Mouse (Mus musculus) testis, postnatal 14 days (tissue): Measurements from ENCODE around the gene Gm4450.
"Not testable (repeated sequence)": the region's sequence is repeated elsewhere in the genome, so short reads cannot be mapped to it uniquely, and the experiment has no call there.

Experiments
- DNase-seq: peaks from one replicate; pipeline ENCODE4 v3.0.0; 2021; ENCODE audit warnings: low spot score

The Gm4450 gene

GRCm38 (mm10) chr3:98457026-98457425, at the start of gene Gm4450:
Gm4450 (minus strand) TSS chr3:98457126.
- not testable (repeated sequence) for DNase-seq

- DNase-seq, result not testable (repeated sequence)
These were observed 40.5 kb upstream of the Gm4450 start for GRCm38 (mm10) chr3:98497401-98497800.

GRCm38 (mm10) chr3:98496762-98497161, 39.8 kb upstream of the Gm4450 start:
- DNase-seq, result not testable (repeated sequence)

- DNase-seq, result not testable (repeated sequence)
These were observed 38.1 kb upstream of the Gm4450 start for GRCm38 (mm10) chr3:98495055-98495454.

GRCm38 (mm10) chr3:98494184-98494583, 37.3 kb upstream of the Gm4450 start:
- not testable (repeated sequence) for DNase-seq

GRCm38 (mm10) chr3:98471499-98471898, 14.6 kb upstream of the Gm4450 start:
- not testable (repeated sequence) for DNase-seq

GRCm38 (mm10) chr3:98471057-98471456, 14.1 kb upstream of the Gm4450 start:
- not testable (repeated sequence) for DNase-seq

GRCm38 (mm10) chr3:98469323-98469722, 12.4 kb upstream of the Gm4450 start:
- not testable (repeated sequence) for DNase-seq

- DNase-seq, result not testable (repeated sequence)
These were observed 3.1 kb downstream of the Gm4450 start for GRCm38 (mm10) chr3:98453786-98454185.

GRCm38 (mm10) chr3:98443924-98444323, 13.0 kb downstream of the Gm4450 start:
- not testable (repeated sequence) for DNase-seq

- DNase-seq, result not testable (repeated sequence)
These were observed 13.7 kb downstream of the Gm4450 start for GRCm38 (mm10) chr3:98443149-98443779.

- not testable (repeated sequence) for DNase-seq
These were observed 14.7 kb downstream of the Gm4450 start for GRCm38 (mm10) chr3:98442245-98442644.

GRCm38 (mm10) chr3:98435030-98435429, 21.9 kb downstream of the Gm4450 start:
- DNase-seq, result no peak

GRCm38 (mm10) chr3:98434088-98434816, 22.7 kb downstream of the Gm4450 start:
- no peak for DNase-seq

- DNase-seq, result no peak
These were observed 27.9 kb downstream of the Gm4450 start for GRCm38 (mm10) chr3:98428928-98429525.

- DNase-seq, result no peak
These were observed 28.5 kb downstream of the Gm4450 start for GRCm38 (mm10) chr3:98428449-98428775.

- DNase-seq, result peak; percentile 80
These were observed 29.1 kb downstream of the Gm4450 start for GRCm38 (mm10) chr3:98427600-98428448.

- DNase-seq, result no peak
These were observed 29.7 kb downstream of the Gm4450 start for GRCm38 (mm10) chr3:98427260-98427599.

GRCm38 (mm10) chr3:98426749-98427148, 30.2 kb downstream of the Gm4450 start:
- DNase-seq, result no peak

- no peak for DNase-seq
These were observed 34.0 kb downstream of the Gm4450 start for GRCm38 (mm10) chr3:98422926-98423325.

- DNase-seq, result peak; percentile 72
These were observed 37.2 kb downstream of the Gm4450 start for GRCm38 (mm10) chr3:98419786-98420070.

- DNase-seq, result no peak
These were observed 37.7 kb downstream of the Gm4450 start for GRCm38 (mm10) chr3:98418991-98419785.
